Mouse (Mus musculus): ENCODE measurements around the gene Kcnh2. TPM values are rescaled to one million over a fixed set of nuclear protein-coding genes. Genes with fewer than 3 reads are reported as not detected.

Kcnh2 gene
- polyA plus RNA-seq, 1 experiment from 2014 or later = 7.1 TPM

DNA sequence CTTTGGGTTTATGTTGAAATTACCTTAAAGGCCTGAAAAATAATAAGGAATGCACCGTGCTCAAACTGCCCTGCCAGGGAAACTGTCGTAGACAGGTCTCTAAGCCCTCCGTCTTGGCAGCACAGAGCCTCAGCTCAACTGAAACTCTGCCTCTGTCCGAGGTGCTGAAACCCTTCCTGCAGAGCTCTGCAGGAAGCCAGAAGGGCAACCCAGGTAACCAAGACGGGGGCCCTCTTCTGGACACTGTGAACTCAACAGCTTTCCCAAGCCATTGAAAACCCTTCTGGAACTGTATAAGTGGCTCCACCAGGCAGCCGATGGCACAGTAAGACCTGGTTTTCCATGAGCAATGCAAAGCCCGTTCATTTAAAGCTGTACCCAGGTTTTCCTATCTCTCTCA lies 6.1 kb upstream of the Kcnh2 start:
- Histone ChIP-seq H3K9ac (ENCODE audit: low read length) (no peak overlapping the region), H3K27me3 (ENCODE audit: control insufficient read depth, insufficient read depth, low read length) (no peaks in the 10 kb centered on the region), H3K9me3 (ENCODE audit: control insufficient read depth, low read length) (no peaks in the 10 kb centered on the region), H3K36me3 (ENCODE audit: control insufficient read depth, insufficient read depth, low read length) (no peaks in the 10 kb centered on the region), H3K4me1 (ENCODE audit: control insufficient read depth, insufficient read depth, low read length) (peaks cover 7% of the 10 kb centered on the region), H3K4me2 (ENCODE audit: low read depth, severe bottlenecking) (no peak overlapping the region), H3K4me3 (ENCODE audit: low read depth, low read length) (no peak overlapping the region), H3K27ac (replicated peaks; ENCODE audit: low read depth, low read length) (no peak overlapping the region)
- no peak for ATAC-seq (ENCODE audit: insufficient number of reproducible peaks, low FRiP score, low TSS enrichment, low read depth)
- peak; percentile 97 for DNase-seq (ENCODE audit: low spot score)
- WGBS = 10% methylated on average over 7 of the region's 7 CpGs

DNA sequence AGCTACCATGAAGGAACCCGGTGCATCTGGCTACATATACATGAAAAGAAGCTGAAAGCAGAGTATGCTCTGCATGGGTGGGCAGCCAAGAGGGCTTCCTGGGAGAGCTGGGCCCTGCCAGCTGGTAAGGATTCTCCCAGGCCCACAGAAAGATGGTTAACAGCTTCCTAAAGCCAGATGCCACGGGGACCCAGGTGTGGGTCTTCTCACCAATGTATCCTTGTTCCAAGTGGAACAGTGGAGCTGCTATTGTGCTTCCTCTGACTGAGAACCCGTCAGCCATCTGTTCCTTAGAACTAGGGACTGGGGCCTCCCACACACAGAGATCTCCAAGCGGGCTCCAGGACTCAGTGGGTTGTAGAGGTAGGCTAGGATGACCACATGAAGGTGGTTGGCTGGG lies 5.4 kb upstream of the Kcnh2 start:
- no peaks in the 10 kb centered on the region for H3K36me3 ChIP-seq (ENCODE audit: control insufficient read depth, insufficient read depth, low read length)
- 67% methylated on average over 4 of the region's 4 CpGs for WGBS
- no peak overlapping the region for H3K4me3 ChIP-seq (ENCODE audit: low read depth, low read length)
- H3K27ac ChIP-seq (replicated peaks; ENCODE audit: low read depth, low read length) = no peak overlapping the region
- no peaks in the 10 kb centered on the region for H3K9me3 ChIP-seq (ENCODE audit: control insufficient read depth, low read length)
- no peaks in the 10 kb centered on the region for H3K27me3 ChIP-seq (ENCODE audit: control insufficient read depth, insufficient read depth, low read length)
- ATAC-seq (ENCODE audit: insufficient number of reproducible peaks, low FRiP score, low TSS enrichment, low read depth) = no peak
- no peak overlapping the region for H3K4me2 ChIP-seq (ENCODE audit: low read depth, severe bottlenecking)
- no peak for DNase-seq (ENCODE audit: low spot score)
- peaks cover 7% of the 10 kb centered on the region for H3K4me1 ChIP-seq (ENCODE audit: control insufficient read depth, insufficient read depth, low read length)
- H3K9ac ChIP-seq (ENCODE audit: low read length) = no peak overlapping the region

DNA sequence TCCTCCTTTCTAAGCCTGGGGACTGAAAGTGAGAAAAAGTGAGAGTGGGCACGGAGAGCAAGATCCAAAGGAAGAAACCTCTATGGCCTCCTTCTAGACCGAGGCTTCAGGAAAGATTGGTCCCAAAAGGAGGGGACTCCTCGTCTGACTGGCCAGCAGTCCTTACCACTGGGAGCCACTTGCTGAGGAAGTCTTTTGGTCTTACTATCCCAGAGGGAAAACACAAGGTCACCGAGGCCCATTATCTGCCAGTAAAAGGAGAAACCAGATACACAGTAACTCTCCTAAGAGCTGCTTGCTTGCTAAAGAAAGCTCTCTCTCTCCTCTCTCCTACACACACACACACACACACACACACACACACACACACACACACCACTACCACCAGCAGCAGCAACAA lies 1.9 kb upstream of the Kcnh2 start:
- 14% methylated on average over 4 of the region's 4 CpGs for WGBS
- no peak for ATAC-seq (ENCODE audit: insufficient number of reproducible peaks, low FRiP score, low TSS enrichment, low read depth)
- peak overlapping the region; percentile 63 for H3K27ac ChIP-seq (replicated peaks; ENCODE audit: low read depth, low read length)

DNA sequence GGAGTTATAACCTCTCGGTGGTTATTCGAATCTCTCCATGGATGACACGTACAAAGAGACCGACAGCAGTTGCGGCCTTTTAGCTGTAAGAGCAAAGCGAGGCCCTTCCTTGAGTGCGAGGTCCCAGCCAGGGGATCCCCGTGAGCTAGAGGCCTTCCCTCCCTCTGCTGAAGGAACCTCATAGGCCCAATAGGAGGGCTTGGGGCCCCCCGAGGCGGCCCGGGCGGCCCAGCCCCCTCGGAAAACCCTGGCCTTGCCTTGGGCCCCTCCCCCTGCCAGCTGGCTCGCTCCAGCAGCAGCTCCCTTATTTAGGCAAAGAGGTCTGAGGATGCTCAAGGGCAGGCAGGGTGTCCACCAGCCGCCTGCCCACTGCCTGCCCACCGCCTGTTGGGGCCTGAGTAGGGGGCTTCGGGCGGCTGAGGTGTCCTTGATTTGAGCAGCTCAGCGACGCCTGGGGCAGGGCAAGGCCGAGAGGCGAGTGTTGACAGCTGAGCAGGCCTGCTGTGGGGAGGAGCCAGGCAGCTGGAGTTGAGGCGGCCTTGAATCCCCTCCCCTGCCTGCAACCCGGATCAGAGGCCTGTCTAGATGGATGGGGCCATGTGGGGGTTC lies 951 bp upstream of the Kcnh2 start:
- peak overlapping the region; percentile 50; the same call in 1 of the 2 replicates for H3K4me3 ChIP-seq (ENCODE audit: low read depth, low read length)
- ATAC-seq (ENCODE audit: insufficient number of reproducible peaks, low FRiP score, low TSS enrichment, low read depth) (peak; percentile 81), DNase-seq (ENCODE audit: low spot score) (peak; percentile 88)
- peak overlapping the region; percentile 91 for H3K4me2 ChIP-seq (ENCODE audit: low read depth, severe bottlenecking)
- peaks cover 25% of the 10 kb centered on the region for H3K4me1 ChIP-seq (ENCODE audit: control insufficient read depth, insufficient read depth, low read length)
- H3K9ac ChIP-seq (ENCODE audit: low read length) = no peak overlapping the region
- no peaks in the 10 kb centered on the region for H3K36me3 ChIP-seq (ENCODE audit: control insufficient read depth, insufficient read depth, low read length)
- no peaks in the 10 kb centered on the region for H3K9me3 ChIP-seq (ENCODE audit: control insufficient read depth, low read length)
- 0% methylated on average over 24 of the region's 24 CpGs for WGBS
- peaks cover 24% of the 10 kb centered on the region for H3K27me3 ChIP-seq (ENCODE audit: control insufficient read depth, insufficient read depth, low read length)
- H3K27ac ChIP-seq (replicated peaks; ENCODE audit: low read depth, low read length) = peak overlapping the region; percentile 79

More for the DNA sequence above, 1.9 kb upstream of the Kcnh2 start:
- Histone ChIP-seq H3K4me2 (ENCODE audit: low read depth, severe bottlenecking) (no peak overlapping the region), H3K9me3 (ENCODE audit: control insufficient read depth, low read length) (no peaks in the 10 kb centered on the region), H3K9ac (ENCODE audit: low read length) (no peak overlapping the region), H3K27me3 (ENCODE audit: control insufficient read depth, insufficient read depth, low read length) (peaks cover 22% of the 10 kb centered on the region), H3K36me3 (ENCODE audit: control insufficient read depth, insufficient read depth, low read length) (no peaks in the 10 kb centered on the region), H3K4me3 (ENCODE audit: low read depth, low read length) (no peak overlapping the region), H3K4me1 (ENCODE audit: control insufficient read depth, insufficient read depth, low read length) (peaks cover 20% of the 10 kb centered on the region)
- no peak for DNase-seq (ENCODE audit: low spot score)

DNA sequence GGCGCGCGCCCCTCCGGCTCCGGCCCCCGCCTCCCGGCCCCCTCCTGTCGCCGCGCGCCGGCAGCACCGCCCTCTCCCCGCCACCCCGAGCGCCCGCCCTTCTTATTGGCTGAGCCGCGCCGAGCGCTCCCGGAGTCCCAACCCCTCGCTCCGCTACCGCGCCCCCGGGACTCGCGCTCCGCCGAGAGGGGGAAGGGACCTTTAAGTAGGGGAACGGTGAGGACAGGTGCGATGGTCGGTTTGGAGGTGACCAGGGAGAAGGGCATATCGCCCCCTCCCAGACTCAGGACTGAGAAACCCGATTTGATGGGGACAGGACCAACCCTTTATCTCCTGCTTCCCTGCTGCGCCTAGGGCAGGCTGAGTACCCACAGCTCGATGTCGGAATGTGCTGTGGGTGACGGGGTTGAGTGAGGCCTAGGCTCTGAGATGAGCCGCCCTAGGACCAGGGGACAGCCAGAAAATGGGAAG lies 332 bp upstream of the Kcnh2 start:
- Histone ChIP-seq H3K9ac (ENCODE audit: low read length) (peak overlapping the region; percentile 59), H3K4me2 (ENCODE audit: low read depth, severe bottlenecking) (peak overlapping the region; percentile 91), H3K4me1 (ENCODE audit: control insufficient read depth, insufficient read depth, low read length) (peaks cover 25% of the 10 kb centered on the region), H3K4me3 (ENCODE audit: low read depth, low read length) (peak overlapping the region; percentile 50), H3K9me3 (ENCODE audit: control insufficient read depth, low read length) (no peaks in the 10 kb centered on the region), H3K27me3 (ENCODE audit: control insufficient read depth, insufficient read depth, low read length) (peaks cover 26% of the 10 kb centered on the region), H3K36me3 (ENCODE audit: control insufficient read depth, insufficient read depth, low read length) (no peaks in the 10 kb centered on the region), H3K27ac (replicated peaks; ENCODE audit: low read depth, low read length) (peak overlapping the region; percentile 79)
- 0% methylated on average over 28 of the region's 41 CpGs for WGBS
- ATAC-seq (ENCODE audit: insufficient number of reproducible peaks, low FRiP score, low TSS enrichment, low read depth) (peak; percentile 59), DNase-seq (ENCODE audit: low spot score) (peak; percentile 91)

DNA sequence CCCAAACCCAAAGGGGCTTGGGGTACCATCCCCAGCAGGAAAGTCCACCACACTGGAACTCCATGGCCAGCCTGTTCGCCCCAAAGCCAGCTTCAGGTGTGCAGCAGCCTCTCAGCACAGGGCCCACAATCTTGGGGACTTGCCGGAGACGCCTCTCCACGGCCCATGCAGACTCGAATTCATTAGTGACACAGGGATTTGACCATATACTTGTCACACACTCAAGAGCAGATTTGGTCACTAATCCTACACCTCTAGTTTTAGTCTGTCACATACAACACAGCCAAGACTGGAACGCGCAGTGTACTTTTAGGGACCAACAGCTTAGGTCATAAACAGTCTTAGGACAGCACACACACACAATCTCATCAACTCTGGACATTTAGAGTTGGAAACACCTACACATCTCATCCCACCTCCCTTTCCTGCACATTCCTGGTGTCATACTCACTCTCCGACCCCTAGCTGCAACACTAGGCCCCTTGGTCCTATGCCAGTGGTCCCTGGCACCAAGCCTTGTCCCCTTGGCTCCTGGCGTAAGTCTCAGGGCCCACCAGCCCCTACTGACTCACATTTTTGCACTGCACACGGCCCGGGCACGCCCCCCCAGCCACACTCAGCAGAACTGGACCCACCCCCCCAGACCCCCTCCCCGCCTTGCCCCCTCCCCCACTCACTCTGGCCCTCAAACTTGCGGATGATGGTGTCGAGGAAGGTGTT lies 713 bp downstream of the Kcnh2 start:
- 41% methylated on average over 15 of the region's 15 CpGs for WGBS
- Histone ChIP-seq H3K4me3 (ENCODE audit: low read depth, low read length) (peak overlapping the region; percentile 50), H3K9me3 (ENCODE audit: control insufficient read depth, low read length) (no peaks in the 10 kb centered on the region), H3K9ac (ENCODE audit: low read length) (peak overlapping the region; percentile 59; the same call in 1 of the 2 replicates), H3K4me1 (ENCODE audit: control insufficient read depth, insufficient read depth, low read length) (peaks cover 25% of the 10 kb centered on the region), H3K27ac (replicated peaks; ENCODE audit: low read depth, low read length) (no peak overlapping the region), H3K4me2 (ENCODE audit: low read depth, severe bottlenecking) (peak overlapping the region; percentile 91), H3K27me3 (ENCODE audit: control insufficient read depth, insufficient read depth, low read length) (peaks cover 26% of the 10 kb centered on the region), H3K36me3 (ENCODE audit: control insufficient read depth, insufficient read depth, low read length) (no peaks in the 10 kb centered on the region)
- DNase-seq (ENCODE audit: low spot score) (no peak), ATAC-seq (ENCODE audit: insufficient number of reproducible peaks, low FRiP score, low TSS enrichment, low read depth) (no peak)

DNA sequence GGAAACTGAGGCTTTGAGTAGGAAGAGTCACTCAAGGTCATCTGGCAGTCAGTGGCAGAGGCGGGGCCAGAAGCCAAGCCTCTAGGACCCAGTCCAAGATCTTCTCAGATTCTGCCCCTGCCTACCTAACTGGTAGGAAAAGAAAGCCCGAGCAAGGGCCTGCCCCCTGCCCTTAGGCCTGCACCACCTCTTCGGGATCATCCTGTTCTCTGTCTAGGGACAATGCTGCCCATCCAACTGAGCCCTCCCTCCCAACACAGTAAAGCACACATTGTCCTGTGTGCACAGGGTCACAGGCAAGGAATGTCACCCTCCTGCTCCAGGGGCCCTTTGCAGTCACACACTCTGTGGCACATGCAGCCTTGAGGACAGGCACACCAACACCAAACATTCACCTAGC lies 1.3 kb downstream of the Kcnh2 start:
- WGBS = 55% methylated on average over 3 of the region's 3 CpGs
- H3K4me2 ChIP-seq (ENCODE audit: low read depth, severe bottlenecking) = peak overlapping the region; percentile 91; the same call in 1 of the 2 replicates
- H3K9ac ChIP-seq (ENCODE audit: low read length) = no peak overlapping the region
- no peaks in the 10 kb centered on the region for H3K9me3 ChIP-seq (ENCODE audit: control insufficient read depth, low read length)
- H3K4me3 ChIP-seq (ENCODE audit: low read depth, low read length) = no peak overlapping the region
- H3K4me1 ChIP-seq (ENCODE audit: control insufficient read depth, insufficient read depth, low read length) = peaks cover 25% of the 10 kb centered on the region
- H3K27me3 ChIP-seq (ENCODE audit: control insufficient read depth, insufficient read depth, low read length) = peaks cover 26% of the 10 kb centered on the region
- no peak for DNase-seq (ENCODE audit: low spot score)
- H3K27ac ChIP-seq (replicated peaks; ENCODE audit: low read depth, low read length) = no peak overlapping the region
- no peak for ATAC-seq (ENCODE audit: insufficient number of reproducible peaks, low FRiP score, low TSS enrichment, low read depth)
- no peaks in the 10 kb centered on the region for H3K36me3 ChIP-seq (ENCODE audit: control insufficient read depth, insufficient read depth, low read length)

DNA sequence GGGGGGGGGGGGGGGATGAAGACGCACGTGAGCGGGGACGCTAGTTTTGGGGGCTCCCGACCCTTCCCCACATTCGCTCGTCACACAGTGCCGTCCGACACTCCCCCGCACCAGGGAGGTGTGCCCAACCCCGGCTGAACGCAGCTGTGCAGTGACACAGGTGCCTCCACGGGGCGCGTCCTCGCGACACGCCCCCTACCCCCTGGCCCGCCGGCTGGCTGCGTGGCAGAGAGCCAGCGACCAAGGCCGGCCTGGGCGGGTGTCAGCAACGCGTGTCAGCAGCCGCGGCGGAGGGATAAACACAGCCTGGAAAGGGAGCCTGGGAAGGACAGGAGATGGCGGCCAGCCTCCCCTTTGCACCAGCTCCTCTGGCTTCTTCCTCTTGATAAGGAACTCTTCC lies 2.9 kb downstream of the Kcnh2 start:
- DNase-seq (ENCODE audit: low spot score) (peak; percentile 39), ATAC-seq (ENCODE audit: insufficient number of reproducible peaks, low FRiP score, low TSS enrichment, low read depth) (no peak)
- Histone ChIP-seq H3K36me3 (ENCODE audit: control insufficient read depth, insufficient read depth, low read length) (no peaks in the 10 kb centered on the region), H3K4me3 (ENCODE audit: low read depth, low read length) (peak overlapping the region; percentile 41), H3K27ac (replicated peaks; ENCODE audit: low read depth, low read length) (no peak overlapping the region), H3K9ac (ENCODE audit: low read length) (no peak overlapping the region), H3K9me3 (ENCODE audit: control insufficient read depth, low read length) (no peaks in the 10 kb centered on the region), H3K4me1 (ENCODE audit: control insufficient read depth, insufficient read depth, low read length) (peaks cover 35% of the 10 kb centered on the region), H3K4me2 (ENCODE audit: low read depth, severe bottlenecking) (peak overlapping the region; percentile 92), H3K27me3 (ENCODE audit: control insufficient read depth, insufficient read depth, low read length) (peaks cover 26% of the 10 kb centered on the region)
- 1% methylated on average over 30 of the region's 30 CpGs for WGBS

Measured in limb, embryonic 11.5 days (tissue).